Mouse (Mus musculus): ENCODE data around the gene Alyref.
"Not testable (repeated sequence)": the region's sequence is repeated elsewhere in the genome, so short reads cannot be mapped to it uniquely, and the experiment has no call there.

The Alyref gene

GRCm38 (mm10) chr11:120603545-120603944 lies 5.4 kb upstream of the Alyref start:
- no peak for DNase-seq (ENCODE audit: low read depth, low spot score)

- no peak for DNase-seq (ENCODE audit: low read depth, low spot score)
Measured at GRCm38 (mm10) chr11:120600716-120601115, 2.6 kb upstream of the Alyref start.

GRCm38 (mm10) chr11:120598990-120599549 lies 905 bp upstream of the Alyref start:
- no peak for DNase-seq (ENCODE audit: low read depth, low spot score)

GRCm38 (mm10) chr11:120597240-120598235 lies 627 bp downstream of the Alyref start:
- DNase-seq (ENCODE audit: low read depth, low spot score) = no peak

GRCm38 (mm10) chr11:120588531-120588930 lies 9.6 kb downstream of the Alyref start:
- DNase-seq (ENCODE audit: low read depth, low spot score) = no peak

- no peak for DNase-seq (ENCODE audit: low read depth, low spot score)
Measured at GRCm38 (mm10) chr11:120583937-120584336, 14.2 kb downstream of the Alyref start.

- DNase-seq (ENCODE audit: low read depth, low spot score) = not testable (repeated sequence)
Measured at GRCm38 (mm10) chr11:120582982-120583293, 15.2 kb downstream of the Alyref start.

- no peak for DNase-seq (ENCODE audit: low read depth, low spot score)
Measured at GRCm38 (mm10) chr11:120582268-120582981, 15.7 kb downstream of the Alyref start.

- DNase-seq (ENCODE audit: low read depth, low spot score) = peak; percentile 84
Measured at GRCm38 (mm10) chr11:120581490-120582267, 16.5 kb downstream of the Alyref start, which contains the start of gene Arhgdia. Gene Arhgdia (minus strand): TSS chr11:120581624.

- DNase-seq (ENCODE audit: low read depth, low spot score) = no peak
Measured at GRCm38 (mm10) chr11:120580871-120581331, 17.3 kb downstream of the Alyref start.

- DNase-seq (ENCODE audit: low read depth, low spot score) = no peak
Measured at GRCm38 (mm10) chr11:120580190-120580589, 18.0 kb downstream of the Alyref start.

- DNase-seq (ENCODE audit: low read depth, low spot score) = no peak
Measured at GRCm38 (mm10) chr11:120579316-120580107, 18.7 kb downstream of the Alyref start.

- DNase-seq (ENCODE audit: low read depth, low spot score) = no peak
Measured at GRCm38 (mm10) chr11:120578694-120579243, 19.4 kb downstream of the Alyref start.

GRCm38 (mm10) chr11:120578024-120578693 lies 20.0 kb downstream of the Alyref start:
- DNase-seq (ENCODE audit: low read depth, low spot score) = no peak

- no peak for DNase-seq (ENCODE audit: low read depth, low spot score)
Measured at GRCm38 (mm10) chr11:120577211-120578023, 20.7 kb downstream of the Alyref start.

GRCm38 (mm10) chr11:120576365-120576981 lies 21.7 kb downstream of the Alyref start:
- DNase-seq (ENCODE audit: low read depth, low spot score) = no peak

GRCm38 (mm10) chr11:120575940-120576339 lies 22.2 kb downstream of the Alyref start:
- DNase-seq (ENCODE audit: low read depth, low spot score) = no peak

GRCm38 (mm10) chr11:120575046-120575445 lies 23.1 kb downstream of the Alyref start:
- DNase-seq (ENCODE audit: low read depth, low spot score) = no peak

All from retina, postnatal 7 days (tissue).